Mouse (Mus musculus) CH12.LX (cell line): Measurements from ENCODE around the gene Fdxacb1.
A peak's percentile ranks its signal among the peaks of the same experiment; 100 is the strongest.

Experiments used
- CTCF ChIP-seq, 2 experiments: IDR thresholded peaks in 1 of 2; conservative IDR thresholded peaks in 1 of 2; 2 replicates each; pipeline ENCODE4 v1.5.1; 2011 to 2012; ENCODE audit warnings: low read depth in 2 of 2, low read length in 2 of 2, improper control_type of control experiment in 1 of 2, inconsistent platforms in 1 of 2, mild to moderate bottlenecking in 1 of 2, moderate library complexity in 1 of 2
- POLR2A ChIP-seq: IDR thresholded peaks from 2 replicates; pipeline ENCODE4 v1.6.1; 2011; ENCODE audit warnings: low read depth, mild to moderate bottlenecking, improper control_type of control experiment, low read length

GRCm38 (mm10) chr9:50774991-50775612, 7.1 kb downstream of the Fdxacb1 start, which contains the start of the genes Alg9 and 1110032A03Rik:
- TF ChIP-seq POLR2A (peak; percentile 59), CTCF (conservative IDR thresholded peaks at IDR 0.05 in 1 of 2, IDR thresholded peaks at IDR 0.05 in 1 of 2; ENCODE audit: low read depth in 2 of 2, low read length in 2 of 2) (no peak)
